Mouse (Mus musculus): ENCODE measurements around the gene Zfp800. TPM values are rescaled to one million over a fixed set of nuclear protein-coding genes. Genes with fewer than 3 reads are reported as not detected.

Zfp800 gene
- polyA plus RNA-seq, 1 experiment from 2014 or later, result 17.7 TPM

GRCm38 (mm10) chr6:28423313-28423712, 25.5 kb upstream of the Zfp800 start, which contains the start of gene Arf5:
Arf5 (plus strand) TSS chr6:28423560.
- ATAC-seq (replicated peaks; ENCODE audit: insufficient number of reproducible peaks, low FRiP score, low TSS enrichment), result peak; percentile 76
- 2% methylated on average over 41 of the region's 42 CpGs for WGBS (ENCODE audit: insufficient replicate concordance)
- Histone ChIP-seq H3K4me3 (ENCODE audit: low read depth, low read length) (peak within 1 kb of the TSS; percentile 95), H3K9ac (ENCODE audit: low read depth, low read length) (peak within 1 kb of the TSS; percentile 93), H3K36me3 (ENCODE audit: control insufficient read depth, insufficient read depth, low read length) (peaks cover 25% of the 10 kb centered on the region), H3K4me1 (ENCODE audit: control insufficient read depth, insufficient read depth, low read length) (peaks cover 31% of the 10 kb centered on the region), H3K4me2 (peak within 1 kb of the TSS; percentile 74), H3K27ac (ENCODE audit: low read depth, low read length) (peak within 1 kb of the TSS; percentile 88), H3K9me3 (replicated peaks; ENCODE audit: control insufficient read depth, low read length) (no peaks in the 10 kb centered on the region), H3K27me3 (ENCODE audit: control insufficient read depth, insufficient read depth, low read length) (no peaks in the 10 kb centered on the region)

GRCm38 (mm10) chr6:28422651-28423290, 25.0 kb upstream of the Zfp800 start:
- H3K36me3 ChIP-seq (ENCODE audit: control insufficient read depth, insufficient read depth, low read length), result peaks cover 30% of the 10 kb centered on the region
- H3K27ac ChIP-seq (ENCODE audit: low read depth, low read length), result no peak overlapping the region
- no peaks in the 10 kb centered on the region for H3K9me3 ChIP-seq (replicated peaks; ENCODE audit: control insufficient read depth, low read length)
- 0 out of 2 replicates have a peak overlapping the region, but pooled peaks have one; percentile 22 for H3K9ac ChIP-seq (ENCODE audit: low read depth, low read length)
- peak overlapping the region; percentile 95 for H3K4me3 ChIP-seq (ENCODE audit: low read depth, low read length)
- H3K27me3 ChIP-seq (ENCODE audit: control insufficient read depth, insufficient read depth, low read length), result no peaks in the 10 kb centered on the region
- H3K4me1 ChIP-seq (ENCODE audit: control insufficient read depth, insufficient read depth, low read length), result peaks cover 31% of the 10 kb centered on the region
- WGBS (ENCODE audit: insufficient replicate concordance), result 68% methylated on average over 15 of the region's 15 CpGs
- peak; percentile 1; the same call in 1 of the 2 replicates for ATAC-seq (replicated peaks; ENCODE audit: insufficient number of reproducible peaks, low FRiP score, low TSS enrichment)
- H3K4me2 ChIP-seq, result peak overlapping the region; percentile 56

- Histone ChIP-seq H3K4me1 (ENCODE audit: control insufficient read depth, insufficient read depth, low read length) (peaks cover 31% of the 10 kb centered on the region), H3K4me2 (peak overlapping the region; percentile 92), H3K36me3 (ENCODE audit: control insufficient read depth, insufficient read depth, low read length) (peaks cover 30% of the 10 kb centered on the region), H3K9me3 (replicated peaks; ENCODE audit: control insufficient read depth, low read length) (no peaks in the 10 kb centered on the region), H3K27ac (ENCODE audit: low read depth, low read length) (peak overlapping the region; percentile 52), H3K9ac (ENCODE audit: low read depth, low read length) (peak overlapping the region; percentile 71), H3K27me3 (ENCODE audit: control insufficient read depth, insufficient read depth, low read length) (no peaks in the 10 kb centered on the region), H3K4me3 (ENCODE audit: low read depth, low read length) (peak overlapping the region; percentile 76)
- WGBS (ENCODE audit: insufficient replicate concordance), result under 1% methylated on average over 27 of the region's 27 CpGs
- ATAC-seq (replicated peaks; ENCODE audit: insufficient number of reproducible peaks, low FRiP score, low TSS enrichment), result peak; percentile 81
Observed at GRCm38 (mm10) chr6:28421469-28422000, 23.7 kb upstream of the Zfp800 start.

GRCm38 (mm10) chr6:28420865-28421264, 23.1 kb upstream of the Zfp800 start:
- Histone ChIP-seq H3K4me1 (ENCODE audit: control insufficient read depth, insufficient read depth, low read length) (peaks cover 31% of the 10 kb centered on the region), H3K36me3 (ENCODE audit: control insufficient read depth, insufficient read depth, low read length) (peaks cover 23% of the 10 kb centered on the region), H3K4me3 (ENCODE audit: low read depth, low read length) (peak overlapping the region; percentile 76), H3K27ac (ENCODE audit: low read depth, low read length) (peak overlapping the region; percentile 52), H3K9ac (ENCODE audit: low read depth, low read length) (peak overlapping the region; percentile 71), H3K9me3 (replicated peaks; ENCODE audit: control insufficient read depth, low read length) (no peaks in the 10 kb centered on the region), H3K4me2 (peak overlapping the region; percentile 92), H3K27me3 (ENCODE audit: control insufficient read depth, insufficient read depth, low read length) (no peaks in the 10 kb centered on the region)
- WGBS (ENCODE audit: insufficient replicate concordance), result 18% methylated on average over 13 of the region's 13 CpGs
- no peak for ATAC-seq (replicated peaks; ENCODE audit: insufficient number of reproducible peaks, low FRiP score, low TSS enrichment)

GRCm38 (mm10) chr6:28420361-28420760, 22.6 kb upstream of the Zfp800 start:
- Histone ChIP-seq H3K4me1 (ENCODE audit: control insufficient read depth, insufficient read depth, low read length) (peaks cover 31% of the 10 kb centered on the region), H3K4me2 (peak overlapping the region; percentile 92), H3K9ac (ENCODE audit: low read depth, low read length) (peak overlapping the region; percentile 71; the same call in 1 of the 2 replicates), H3K36me3 (ENCODE audit: control insufficient read depth, insufficient read depth, low read length) (peaks cover 23% of the 10 kb centered on the region), H3K27me3 (ENCODE audit: control insufficient read depth, insufficient read depth, low read length) (no peaks in the 10 kb centered on the region), H3K4me3 (ENCODE audit: low read depth, low read length) (peak overlapping the region; percentile 76), H3K27ac (ENCODE audit: low read depth, low read length) (no peak overlapping the region), H3K9me3 (replicated peaks; ENCODE audit: control insufficient read depth, low read length) (no peaks in the 10 kb centered on the region)
- no peak for ATAC-seq (replicated peaks; ENCODE audit: insufficient number of reproducible peaks, low FRiP score, low TSS enrichment)
- 71% methylated on average over 17 of the region's 17 CpGs for WGBS (ENCODE audit: insufficient replicate concordance)

GRCm38 (mm10) chr6:28419673-28420072, 21.9 kb upstream of the Zfp800 start:
- Histone ChIP-seq H3K9me3 (replicated peaks; ENCODE audit: control insufficient read depth, low read length) (no peaks in the 10 kb centered on the region), H3K4me2 (peak overlapping the region; percentile 10), H3K9ac (ENCODE audit: low read depth, low read length) (0 out of 2 replicates have a peak overlapping the region, but pooled peaks have one; percentile 5), H3K36me3 (ENCODE audit: control insufficient read depth, insufficient read depth, low read length) (peaks cover 19% of the 10 kb centered on the region), H3K27ac (ENCODE audit: low read depth, low read length) (no peak overlapping the region), H3K4me1 (ENCODE audit: control insufficient read depth, insufficient read depth, low read length) (peaks cover 27% of the 10 kb centered on the region), H3K4me3 (ENCODE audit: low read depth, low read length) (no peak overlapping the region), H3K27me3 (ENCODE audit: control insufficient read depth, insufficient read depth, low read length) (no peaks in the 10 kb centered on the region)
- WGBS (ENCODE audit: insufficient replicate concordance), result 77% methylated on average over 2 of the region's 2 CpGs
- ATAC-seq (replicated peaks; ENCODE audit: insufficient number of reproducible peaks, low FRiP score, low TSS enrichment), result no peak

- peaks cover 20% of the 10 kb centered on the region for H3K4me1 ChIP-seq (ENCODE audit: control insufficient read depth, insufficient read depth, low read length)
- no peak overlapping the region for H3K9ac ChIP-seq (ENCODE audit: low read depth, low read length)
- H3K27me3 ChIP-seq (ENCODE audit: control insufficient read depth, insufficient read depth, low read length), result no peaks in the 10 kb centered on the region
- H3K9me3 ChIP-seq (replicated peaks; ENCODE audit: control insufficient read depth, low read length), result no peaks in the 10 kb centered on the region
- H3K4me3 ChIP-seq (ENCODE audit: low read depth, low read length), result no peak overlapping the region
- no peak for ATAC-seq (replicated peaks; ENCODE audit: insufficient number of reproducible peaks, low FRiP score, low TSS enrichment)
- no peak overlapping the region for H3K4me2 ChIP-seq
- 88% methylated on average over 14 of the region's 14 CpGs for WGBS (ENCODE audit: insufficient replicate concordance)
- no peak overlapping the region for H3K27ac ChIP-seq (ENCODE audit: low read depth, low read length)
- peaks cover 18% of the 10 kb centered on the region for H3K36me3 ChIP-seq (ENCODE audit: control insufficient read depth, insufficient read depth, low read length)
Observed at GRCm38 (mm10) chr6:28418449-28418848, 20.6 kb upstream of the Zfp800 start.

- no peak for ATAC-seq (replicated peaks; ENCODE audit: insufficient number of reproducible peaks, low FRiP score, low TSS enrichment)
- no peak overlapping the region for H3K4me2 ChIP-seq
- H3K27me3 ChIP-seq (ENCODE audit: control insufficient read depth, insufficient read depth, low read length), result no peaks in the 10 kb centered on the region
- peaks cover 16% of the 10 kb centered on the region for H3K4me1 ChIP-seq (ENCODE audit: control insufficient read depth, insufficient read depth, low read length)
- WGBS (ENCODE audit: insufficient replicate concordance), result 79% methylated on average over 4 of the region's 4 CpGs
- no peaks in the 10 kb centered on the region for H3K9me3 ChIP-seq (replicated peaks; ENCODE audit: control insufficient read depth, low read length)
- H3K27ac ChIP-seq (ENCODE audit: low read depth, low read length), result no peak overlapping the region
- peaks cover 18% of the 10 kb centered on the region for H3K36me3 ChIP-seq (ENCODE audit: control insufficient read depth, insufficient read depth, low read length)
- no peak overlapping the region for H3K9ac ChIP-seq (ENCODE audit: low read depth, low read length)
- no peak overlapping the region for H3K4me3 ChIP-seq (ENCODE audit: low read depth, low read length)
Observed at GRCm38 (mm10) chr6:28416981-28417380, 19.2 kb upstream of the Zfp800 start.
